Mouse (Mus musculus): ENCODE measurements around the gene Tufm. TPM values are rescaled to one million over a fixed set of nuclear protein-coding genes. Genes with fewer than 3 reads are reported as not detected.

Tufm gene
- polyA plus RNA-seq, 1 experiment from 2014 or later: 139 TPM

- no peak overlapping the region for H3K9ac ChIP-seq (replicated peaks)
- H3K27me3 ChIP-seq (replicated peaks): no peaks in the 10 kb centered on the region
- H3K27ac ChIP-seq (replicated peaks): no peak overlapping the region
- no peaks in the 10 kb centered on the region for H3K9me3 ChIP-seq (replicated peaks)
- peaks cover 3% of the 10 kb centered on the region; the same call in 1 of the 2 replicates for H3K4me1 ChIP-seq
- ATAC-seq (ENCODE audit: low FRiP score): no peak
- no peak overlapping the region for H3K4me3 ChIP-seq (replicated peaks)
- 95% methylated on average over 5 of the region's 5 CpGs for WGBS
- no peak overlapping the region for H3K4me2 ChIP-seq
- peaks cover 53% of the 10 kb centered on the region for H3K36me3 ChIP-seq
These were observed 20.5 kb upstream of the Tufm start for GRCm38 (mm10) chr7:126466707-126467106.

- H3K27ac ChIP-seq (replicated peaks): no peak overlapping the region
- no peak overlapping the region for H3K4me2 ChIP-seq
- peaks cover 58% of the 10 kb centered on the region for H3K36me3 ChIP-seq
- no peaks in the 10 kb centered on the region for H3K27me3 ChIP-seq (replicated peaks)
- no peak for ATAC-seq (ENCODE audit: low FRiP score)
- H3K4me1 ChIP-seq: peaks cover 7% of the 10 kb centered on the region; the same call in 1 of the 2 replicates
- H3K4me3 ChIP-seq (replicated peaks): no peak overlapping the region
- 67% methylated on average over 5 of the region's 5 CpGs for WGBS
- H3K9ac ChIP-seq (replicated peaks): no peak overlapping the region
- no peaks in the 10 kb centered on the region for H3K9me3 ChIP-seq (replicated peaks)
These were observed 19.9 kb upstream of the Tufm start for GRCm38 (mm10) chr7:126467271-126467670.

- H3K4me2 ChIP-seq: no peak overlapping the region
- peaks cover 64% of the 10 kb centered on the region for H3K36me3 ChIP-seq
- 93% methylated on average over 18 of the region's 18 CpGs for WGBS
- H3K9me3 ChIP-seq (replicated peaks): no peaks in the 10 kb centered on the region
- H3K4me3 ChIP-seq (replicated peaks): no peak overlapping the region
- H3K27me3 ChIP-seq (replicated peaks): no peaks in the 10 kb centered on the region
- H3K27ac ChIP-seq (replicated peaks): no peak overlapping the region
- peaks cover 14% of the 10 kb centered on the region for H3K4me1 ChIP-seq
- H3K9ac ChIP-seq (replicated peaks): no peak overlapping the region
- no peak for ATAC-seq (ENCODE audit: low FRiP score)
These were observed 19.1 kb upstream of the Tufm start for GRCm38 (mm10) chr7:126467834-126468627.

GRCm38 (mm10) chr7:126470077-126470476, 17.1 kb upstream of the Tufm start:
- H3K4me1 ChIP-seq: peaks cover 28% of the 10 kb centered on the region
- no peak overlapping the region for H3K9ac ChIP-seq (replicated peaks)
- ATAC-seq (ENCODE audit: low FRiP score): no peak
- H3K4me2 ChIP-seq: no peak overlapping the region
- no peaks in the 10 kb centered on the region for H3K27me3 ChIP-seq (replicated peaks)
- H3K9me3 ChIP-seq (replicated peaks): no peaks in the 10 kb centered on the region
- H3K4me3 ChIP-seq (replicated peaks): no peak overlapping the region
- no peak overlapping the region for H3K27ac ChIP-seq (replicated peaks)
- H3K36me3 ChIP-seq: peaks cover 64% of the 10 kb centered on the region
- WGBS: 91% methylated on average over 6 of the region's 6 CpGs

GRCm38 (mm10) chr7:126471361-126471760, 15.8 kb upstream of the Tufm start:
- H3K9ac ChIP-seq (replicated peaks): no peak overlapping the region
- WGBS: 94% methylated on average over 5 of the region's 5 CpGs
- no peak for ATAC-seq (ENCODE audit: low FRiP score)
- H3K27ac ChIP-seq (replicated peaks): no peak overlapping the region
- H3K9me3 ChIP-seq (replicated peaks): no peaks in the 10 kb centered on the region
- H3K4me1 ChIP-seq: peaks cover 35% of the 10 kb centered on the region
- H3K27me3 ChIP-seq (replicated peaks): no peaks in the 10 kb centered on the region
- H3K36me3 ChIP-seq: peaks cover 63% of the 10 kb centered on the region
- H3K4me3 ChIP-seq (replicated peaks): no peak overlapping the region
- no peak overlapping the region for H3K4me2 ChIP-seq

GRCm38 (mm10) chr7:126471853-126472252, 15.3 kb upstream of the Tufm start:
- H3K36me3 ChIP-seq: peaks cover 58% of the 10 kb centered on the region

GRCm38 (mm10) chr7:126472306-126472705, 14.9 kb upstream of the Tufm start:
- Histone ChIP-seq H3K9me3 (replicated peaks) (no peaks in the 10 kb centered on the region), H3K4me2 (no peak overlapping the region), H3K9ac (replicated peaks) (no peak overlapping the region), H3K4me1 (peaks cover 35% of the 10 kb centered on the region), H3K4me3 (replicated peaks) (no peak overlapping the region), H3K27me3 (replicated peaks) (no peaks in the 10 kb centered on the region), H3K36me3 (peaks cover 54% of the 10 kb centered on the region), H3K27ac (replicated peaks) (no peak overlapping the region)
- WGBS: 85% methylated on average over 13 of the region's 13 CpGs
- ATAC-seq (ENCODE audit: low FRiP score): no peak

More at GRCm38 (mm10) chr7:126471853-126472252, 15.3 kb upstream of the Tufm start:
- ATAC-seq (ENCODE audit: low FRiP score): no peak
- H3K9ac ChIP-seq (replicated peaks): no peak overlapping the region
- H3K27ac ChIP-seq (replicated peaks): no peak overlapping the region
- WGBS: 90% methylated on average over 4 of the region's 4 CpGs
- H3K4me2 ChIP-seq: no peak overlapping the region
- H3K4me1 ChIP-seq: peaks cover 35% of the 10 kb centered on the region
- no peaks in the 10 kb centered on the region for H3K9me3 ChIP-seq (replicated peaks)
- H3K4me3 ChIP-seq (replicated peaks): no peak overlapping the region
- H3K27me3 ChIP-seq (replicated peaks): no peaks in the 10 kb centered on the region

GRCm38 (mm10) chr7:126472713-126473112, 14.4 kb upstream of the Tufm start:
- no peaks in the 10 kb centered on the region for H3K27me3 ChIP-seq (replicated peaks)
- no peak overlapping the region for H3K4me2 ChIP-seq
- 93% methylated on average over 16 of the region's 16 CpGs for WGBS
- H3K4me3 ChIP-seq (replicated peaks): no peak overlapping the region
- H3K27ac ChIP-seq (replicated peaks): no peak overlapping the region
- peaks cover 50% of the 10 kb centered on the region for H3K36me3 ChIP-seq
- H3K9ac ChIP-seq (replicated peaks): no peak overlapping the region
- H3K9me3 ChIP-seq (replicated peaks): no peaks in the 10 kb centered on the region
- no peak for ATAC-seq (ENCODE audit: low FRiP score)
- peaks cover 35% of the 10 kb centered on the region for H3K4me1 ChIP-seq

- 87% methylated on average over 9 of the region's 9 CpGs for WGBS
- Histone ChIP-seq H3K9ac (replicated peaks) (peak overlapping the region; percentile 98), H3K27ac (replicated peaks) (no peak overlapping the region), H3K4me1 (peaks cover 35% of the 10 kb centered on the region), H3K27me3 (replicated peaks) (no peaks in the 10 kb centered on the region), H3K36me3 (peaks cover 41% of the 10 kb centered on the region), H3K9me3 (replicated peaks) (no peaks in the 10 kb centered on the region), H3K4me3 (replicated peaks) (peak overlapping the region; percentile 87), H3K4me2 (peak overlapping the region; percentile 95)
- no peak for ATAC-seq (ENCODE audit: low FRiP score)
These were observed 13.6 kb upstream of the Tufm start for GRCm38 (mm10) chr7:126473470-126474086.

GRCm38 (mm10) chr7:126474486-126474955, 12.6 kb upstream of the Tufm start:
- Histone ChIP-seq H3K4me1 (peaks cover 35% of the 10 kb centered on the region), H3K9me3 (replicated peaks) (no peaks in the 10 kb centered on the region), H3K27me3 (replicated peaks) (no peaks in the 10 kb centered on the region), H3K4me3 (replicated peaks) (peak overlapping the region; percentile 87), H3K27ac (replicated peaks) (peak overlapping the region; percentile 94), H3K36me3 (peaks cover 32% of the 10 kb centered on the region), H3K4me2 (peak overlapping the region; percentile 95), H3K9ac (replicated peaks) (peak overlapping the region; percentile 98)
- ATAC-seq (ENCODE audit: low FRiP score): peak; percentile 4; the same call in 1 of the 2 replicates
- WGBS: under 1% methylated on average over 18 of the region's 27 CpGs

- under 1% methylated on average over 53 of the region's 53 CpGs for WGBS
These were observed 12.1 kb upstream of the Tufm start, which contains the start of gene Sh2b1 for GRCm38 (mm10) chr7:126474993-126475581. TSS of gene Sh2b1 (minus strand) at chr7:126475424.

More at GRCm38 (mm10) chr7:126474993-126475581, 12.1 kb upstream of the Tufm start, which contains the start of gene Sh2b1:
- peak; percentile 94 for ATAC-seq (ENCODE audit: low FRiP score)
- Histone ChIP-seq H3K4me3 (replicated peaks) (peak within 1 kb of the TSS; percentile 87), H3K9ac (replicated peaks) (peak within 1 kb of the TSS; percentile 98), H3K9me3 (replicated peaks) (no peaks in the 10 kb centered on the region), H3K4me1 (peaks cover 35% of the 10 kb centered on the region), H3K27me3 (replicated peaks) (no peaks in the 10 kb centered on the region), H3K36me3 (peaks cover 26% of the 10 kb centered on the region), H3K4me2 (peak within 1 kb of the TSS; percentile 95), H3K27ac (replicated peaks) (peak within 1 kb of the TSS; percentile 94)
